Mouse (Mus musculus) MEL (cell line): Measurements from ENCODE around the gene Kcnh6. TPM values are rescaled to one million over a fixed set of nuclear protein-coding genes. Genes with fewer than 3 reads are reported as not detected.
A peak's percentile ranks its signal among the peaks of the same experiment; 100 is the strongest.

Experiments used
- DNase-seq: peaks from one replicate; pipeline ENCODE4 v3.0.0; 2011; ENCODE audit warnings: low read depth, low spot score
- H3K27ac ChIP-seq: 2 replicates; pipeline ENCODE4 v1.5.1; 2012; ENCODE audit warnings: low read depth, mild to moderate bottlenecking, control low read depth, low read length, moderate library complexity; ENCODE audit not compliant: control insufficient read depth
- H3K27me3 ChIP-seq, 2 experiments: fragments of 150-350 bp in 1 of 2; sonication (generic) in 1 of 2; 2 replicates each; pipeline ENCODE4 v1.6.1; 2012; ENCODE audit warnings: low read length in 2 of 2, mild to moderate bottlenecking in 2 of 2, improper control_type of control experiment in 1 of 2, moderate library complexity in 1 of 2; ENCODE audit not compliant: insufficient read depth in 2 of 2, control insufficient read depth in 1 of 2
- H3K36me3 ChIP-seq, 2 experiments: 2 replicates each; pipeline ENCODE4 v1.6.1; 2012 to 2014; ENCODE audit warnings: low read length in 2 of 2, improper control_type of control experiment in 1 of 2, inconsistent platforms in 1 of 2, mild to moderate bottlenecking in 1 of 2; ENCODE audit not compliant: insufficient read depth in 2 of 2, control insufficient read depth in 1 of 2
- H3K4me1 ChIP-seq, 2 experiments: fragments of 150-350 bp in 1 of 2; sonication (generic) in 1 of 2; 2 replicates each; pipeline ENCODE4 v1.6.1; 2012; ENCODE audit warnings: low read length in 2 of 2, improper control_type of control experiment in 1 of 2, mild to moderate bottlenecking in 1 of 2; ENCODE audit not compliant: insufficient read depth in 2 of 2, control insufficient read depth in 1 of 2
- H3K4me3 ChIP-seq, 2 experiments: fragments of 150-350 bp in 1 of 2; sonication (generic) in 1 of 2; 2 replicates each; pipeline ENCODE4 v1.5.1; 2012; ENCODE audit warnings: low read depth in 2 of 2, low read length in 2 of 2, mild to moderate bottlenecking in 2 of 2, moderate library complexity in 2 of 2, control low read depth in 1 of 2, improper control_type of control experiment in 1 of 2; ENCODE audit not compliant: control insufficient read depth in 1 of 2, insufficient read depth in 1 of 2
- H3K79me2 ChIP-seq: 2 replicates; pipeline ENCODE4 v1.6.1; 2012; ENCODE audit warnings: mild to moderate bottlenecking, low read length, moderate library complexity; ENCODE audit not compliant: control insufficient read depth, poor library complexity, insufficient read depth
- H3K9ac ChIP-seq: 2 replicates; pipeline ENCODE4 v1.6.1; 2012; ENCODE audit warnings: low read depth, mild to moderate bottlenecking, control low read depth, low read length, moderate library complexity; ENCODE audit not compliant: control insufficient read depth, poor library complexity, severe bottlenecking
- H3K9me3 ChIP-seq: fragments of 150-350 bp; sonication (generic); replicated peaks from 2 replicates; pipeline ENCODE4 v1.6.1; 2012; ENCODE audit warnings: mild to moderate bottlenecking, low read length, improper control_type of control experiment, moderate library complexity; ENCODE audit not compliant: insufficient read depth
- CHD1 ChIP-seq: IDR thresholded peaks from 2 replicates; pipeline ENCODE4 v1.6.1; 2012; ENCODE audit warnings: low read depth, mild to moderate bottlenecking, inconsistent platforms, low read length, improper control_type of control experiment
- CHD2 ChIP-seq: IDR thresholded peaks from 2 replicates; pipeline ENCODE4 v1.6.1; 2011; ENCODE audit warnings: low read length, improper control_type of control experiment
- CTCF ChIP-seq, 3 experiments: IDR thresholded peaks in 2 of 3; conservative IDR thresholded peaks in 1 of 3; 2 replicates each; pipeline ENCODE4 v1.5.1; 2011 to 2012; ENCODE audit warnings: low read length in 3 of 3, low read depth in 2 of 3, mild to moderate bottlenecking in 2 of 3, improper control_type of control experiment in 1 of 3, inconsistent platforms in 1 of 3, mixed read lengths in 1 of 3, moderate library complexity in 1 of 3; ENCODE audit not compliant: control insufficient read depth in 1 of 3, insufficient read depth in 1 of 3, poor library complexity in 1 of 3, severe bottlenecking in 1 of 3
- E2F4 ChIP-seq: IDR thresholded peaks from 2 replicates; pipeline ENCODE4 v1.6.1; 2011; ENCODE audit warnings: low read depth, low read length, improper control_type of control experiment, borderline replicate concordance
- ELF1 ChIP-seq: IDR thresholded peaks from 2 replicates; pipeline ENCODE4 v1.6.1; 2014; ENCODE audit warnings: low read depth, mild to moderate bottlenecking, inconsistent platforms, low read length, improper control_type of control experiment, moderate library complexity
- EP300 ChIP-seq, 2 experiments: IDR thresholded peaks; 2 replicates each; pipeline ENCODE4 v1.6.1; 2011; ENCODE audit warnings: improper control_type of control experiment in 2 of 2, low read length in 2 of 2, low read depth in 1 of 2, mild to moderate bottlenecking in 1 of 2
- ETS1 ChIP-seq: IDR thresholded peaks from 2 replicates; pipeline ENCODE4 v1.6.1; 2012; ENCODE audit warnings: low read depth, mild to moderate bottlenecking, inconsistent platforms, low read length, improper control_type of control experiment, moderate library complexity
- GABPA ChIP-seq: IDR thresholded peaks from 2 replicates; pipeline ENCODE4 v1.6.1; 2012; ENCODE audit warnings: low read depth, mild to moderate bottlenecking, inconsistent platforms, low read length, improper control_type of control experiment, moderate library complexity
- GATA1 ChIP-seq: IDR thresholded peaks from 2 replicates; pipeline ENCODE4 v1.6.1; 2011; ENCODE audit warnings: low read depth, low read length, improper control_type of control experiment
- HCFC1 ChIP-seq: IDR thresholded peaks from 2 replicates; pipeline ENCODE4 v1.6.1; 2012; ENCODE audit warnings: low read depth, mild to moderate bottlenecking, inconsistent platforms, low read length, improper control_type of control experiment, moderate library complexity
- JUND ChIP-seq: IDR thresholded peaks from 2 replicates; pipeline ENCODE4 v1.6.1; 2011; ENCODE audit warnings: low read depth, mild to moderate bottlenecking, improper control_type of control experiment, low read length
- KAT2A ChIP-seq: conservative IDR thresholded peaks from 2 replicates; pipeline ENCODE4 v1.6.1; 2012; ENCODE audit warnings: low read depth, low read length, improper control_type of control experiment, inconsistent platforms
- MAFK ChIP-seq: IDR thresholded peaks from 2 replicates; pipeline ENCODE4 v1.6.1; 2011; ENCODE audit warnings: low read depth, mild to moderate bottlenecking, low read length, improper control_type of control experiment, borderline replicate concordance
- MAX ChIP-seq: IDR thresholded peaks from 2 replicates; pipeline ENCODE4 v1.6.1; 2011; ENCODE audit warnings: low read length, improper control_type of control experiment
- MAZ ChIP-seq: IDR thresholded peaks from 2 replicates; pipeline ENCODE4 v1.6.1; 2012; ENCODE audit warnings: low read depth, mild to moderate bottlenecking, inconsistent platforms, low read length, improper control_type of control experiment
- MEF2A ChIP-seq: IDR thresholded peaks from 2 replicates; pipeline ENCODE4 v1.6.1; 2014; ENCODE audit warnings: low read depth, mild to moderate bottlenecking, inconsistent platforms, low read length, improper control_type of control experiment; ENCODE audit not compliant: poor library complexity, insufficient replicate concordance, severe bottlenecking; ENCODE audit errors: extremely low read depth
- MXI1 ChIP-seq: IDR thresholded peaks from 2 replicates; pipeline ENCODE4 v1.6.1; 2011; ENCODE audit warnings: mild to moderate bottlenecking, low read depth, low read length, improper control_type of control experiment
- MYB ChIP-seq: IDR thresholded peaks from 2 replicates; pipeline ENCODE4 v1.6.1; 2011; ENCODE audit warnings: mild to moderate bottlenecking, low read depth, low read length, improper control_type of control experiment
- MYC ChIP-seq: IDR thresholded peaks from 2 replicates; pipeline ENCODE4 v1.6.1; 2011; ENCODE audit warnings: low read depth, mild to moderate bottlenecking, low read length, improper control_type of control experiment, moderate library complexity
- NELFE ChIP-seq: IDR thresholded peaks from 2 replicates; pipeline ENCODE4 v1.6.1; 2011; ENCODE audit warnings: low read depth, low read length, improper control_type of control experiment
- NRF1 ChIP-seq: IDR thresholded peaks from 2 replicates; pipeline ENCODE4 v1.6.1; 2014; ENCODE audit warnings: low read depth, mild to moderate bottlenecking, inconsistent platforms, low read length, improper control_type of control experiment, moderate library complexity; ENCODE audit not compliant: poor library complexity, insufficient read depth, severe bottlenecking
- POLR2A ChIP-seq, 2 experiments: IDR thresholded peaks; 2 replicates each; pipeline ENCODE4 v1.6.1; 2011 to 2012; ENCODE audit warnings: low read length in 2 of 2, mild to moderate bottlenecking in 2 of 2, control low read depth in 1 of 2, improper control_type of control experiment in 1 of 2, low read depth in 1 of 2, moderate library complexity in 1 of 2; ENCODE audit not compliant: control insufficient read depth in 1 of 2, insufficient read depth in 1 of 2, poor library complexity in 1 of 2
- POLR2AphosphoS2 ChIP-seq: IDR thresholded peaks from 2 replicates; pipeline ENCODE4 v1.6.1; 2011; ENCODE audit warnings: low read length, improper control_type of control experiment
- POLR2AphosphoS5 ChIP-seq: IDR thresholded peaks from 2 replicates; pipeline ENCODE4 v1.6.1; 2012; ENCODE audit warnings: low read depth, borderline replicate concordance, mild to moderate bottlenecking, inconsistent platforms, low read length, moderate library complexity, mixed read lengths
- RAD21 ChIP-seq: IDR thresholded peaks from 2 replicates; pipeline ENCODE4 v1.6.1; 2011; ENCODE audit warnings: mild to moderate bottlenecking, low read depth, low read length, improper control_type of control experiment
- RCOR1 ChIP-seq: IDR thresholded peaks from 2 replicates; pipeline ENCODE4 v1.6.1; 2012; ENCODE audit warnings: low read depth, mild to moderate bottlenecking, inconsistent platforms, low read length, improper control_type of control experiment
- SIN3A ChIP-seq: IDR thresholded peaks from 2 replicates; pipeline ENCODE4 v1.6.1; 2012; ENCODE audit warnings: low read length, improper control_type of control experiment, inconsistent platforms
- SMC3 ChIP-seq: IDR thresholded peaks from 2 replicates; pipeline ENCODE4 v1.6.1; 2011; ENCODE audit warnings: low read depth, low read length, improper control_type of control experiment
- TAL1 ChIP-seq: IDR thresholded peaks from 2 replicates; pipeline ENCODE4 v1.6.1; 2012; ENCODE audit warnings: mild to moderate bottlenecking, inconsistent platforms, low read length, moderate library complexity, mixed read lengths
- TBP ChIP-seq: IDR thresholded peaks from 2 replicates; pipeline ENCODE4 v1.8.0; 2011; ENCODE audit warnings: low read depth, low read length, improper control_type of control experiment
- TCF12 ChIP-seq: IDR thresholded peaks from 2 replicates; pipeline ENCODE4 v1.6.1; 2014; ENCODE audit warnings: low read depth, mild to moderate bottlenecking, inconsistent platforms, low read length, improper control_type of control experiment, moderate library complexity
- UBTF ChIP-seq: IDR thresholded peaks from 2 replicates; pipeline ENCODE4 v1.6.1; 2012; ENCODE audit warnings: low read depth, mild to moderate bottlenecking, inconsistent platforms, low read length, improper control_type of control experiment, moderate library complexity, borderline replicate concordance; ENCODE audit not compliant: insufficient read depth
- USF1 ChIP-seq: IDR thresholded peaks from 2 replicates; pipeline ENCODE4 v1.6.1; 2014; ENCODE audit warnings: low read depth, mild to moderate bottlenecking, inconsistent platforms, low read length, improper control_type of control experiment, moderate library complexity
- USF2 ChIP-seq, 2 experiments: IDR thresholded peaks; 2 replicates each; pipeline ENCODE4 v1.6.1; 2011 to 2012; ENCODE audit warnings: improper control_type of control experiment in 2 of 2, low read length in 2 of 2, borderline replicate concordance in 1 of 2, inconsistent platforms in 1 of 2, low read depth in 1 of 2, mild to moderate bottlenecking in 1 of 2; ENCODE audit not compliant: insufficient read depth in 1 of 2
- ZC3H11A ChIP-seq: IDR thresholded peaks from 2 replicates; pipeline ENCODE4 v1.6.1; 2012; ENCODE audit warnings: low read depth, mild to moderate bottlenecking, inconsistent platforms, low read length, improper control_type of control experiment
- ZKSCAN1 ChIP-seq: IDR thresholded peaks from 2 replicates; pipeline ENCODE4 v1.6.1; 2012; ENCODE audit warnings: low read depth, mild to moderate bottlenecking, inconsistent platforms, low read length, improper control_type of control experiment, moderate library complexity
- ZMIZ1 ChIP-seq: IDR thresholded peaks from 2 replicates; pipeline ENCODE4 v1.6.1; 2012; ENCODE audit warnings: low read depth, mild to moderate bottlenecking, inconsistent platforms, low read length, improper control_type of control experiment, moderate library complexity
- ZNF384 ChIP-seq: IDR thresholded peaks from 2 replicates; pipeline ENCODE4 v1.6.1; 2012; ENCODE audit warnings: low read depth, mild to moderate bottlenecking, inconsistent platforms, low read length, improper control_type of control experiment
- polyA plus RNA-seq, 2 experiments: library from polyadenylated mRNA; stranded (reverse) in 1 of 2; unstranded in 1 of 2; fragments of >175 nt in 1 of 2; fragments of >200 nt in 1 of 2; gene quantifications; 2 replicates each; pipeline versions ENCODE4 v1.2.1 to v1.2.4; 2012; ENCODE audit warnings: low replicate concordance in 2 of 2, low read depth in 1 of 2; ENCODE audit not compliant: insufficient read length in 2 of 2, insufficient read depth in 1 of 2, missing spikeins in 1 of 2
- total RNA-seq: library from RNA; depleted of rRNA; stranded (reverse); fragments of 300-350 nt; gene quantifications from 2 replicates; pipeline ENCODE4 v1.2.3, GENCODE M21; 2012

Gene Kcnh6
- total and polyA plus RNA-seq, 3 experiments, result 0.04 to 0.07 TPM; not detected in 1

GRCm38 (mm10) chr11:106037418-106037751, 29.5 kb downstream of the Kcnh6 start:
- Histone ChIP-seq H3K4me3 (peak overlapping the region; percentile 81 to 98), H3K36me3 (peaks cover 2 to 50% of the 10 kb centered on the region in 2 experiments; a peak in 3 of 4 replicates), H3K4me1 (peaks cover 22 to 41% of the 10 kb centered on the region in 2 experiments), H3K79me2 (peaks cover 52% of the 10 kb centered on the region), H3K27me3 (no peaks in the 10 kb centered on the region), H3K27ac (peak overlapping the region; percentile 66), H3K9me3 (no peaks in the 10 kb centered on the region), H3K9ac (peak overlapping the region; percentile 91)
- DNase-seq, result peak; percentile 86
- TF ChIP-seq USF1, result no peak
- TF ChIP-seq POLR2AphosphoS5, result no peak
- no peak for TF ChIP-seq HCFC1
- TF ChIP-seq ELF1, result no peak
- 0 out of 2 replicates have a peak, but pooled peaks have one; percentile 23 for TF ChIP-seq ETS1
- TF ChIP-seq EP300 (IDR thresholded peaks at IDR 0.05; ENCODE audit: low read depth in 1 of 2, low read length in 2 of 2), result peak in 1 of 2 experiments; percentile 11; a peak in 1 of 4 replicates
- no peak for TF ChIP-seq USF2 (IDR thresholded peaks at IDR 0.05; ENCODE audit: borderline replicate concordance in 1 of 2, insufficient read depth in 1 of 2, low read depth in 1 of 2, low read length in 2 of 2)
- no peak for TF ChIP-seq ZMIZ1
- TF ChIP-seq NRF1, result no peak
- TF ChIP-seq CHD1, result no peak; the same call in 1 of the 2 replicates
- 0 out of 2 replicates have a peak, but pooled peaks have one; percentile 31 for TF ChIP-seq TCF12
- TF ChIP-seq TBP, result 0 out of 2 replicates have a peak, but pooled peaks have one; percentile 23
- TF ChIP-seq SMC3, result no peak
- TF ChIP-seq ZKSCAN1, result no peak
- no peak for TF ChIP-seq MAX
- TF ChIP-seq ZNF384, result no peak
- TF ChIP-seq GABPA, result no peak
- no peak for TF ChIP-seq MEF2A
- 0 out of 2 replicates have a peak, but pooled peaks have one; percentile 28 for TF ChIP-seq POLR2AphosphoS2
- TF ChIP-seq RAD21, result no peak
- TF ChIP-seq CTCF (IDR thresholded peaks at IDR 0.05 in 2 of 3, conservative IDR thresholded peaks at IDR 0.05 in 1 of 3; ENCODE audit: control insufficient read depth in 1 of 3, insufficient read depth in 1 of 3, low read depth in 2 of 3, low read length in 3 of 3, poor library complexity in 1 of 3, severe bottlenecking in 1 of 3), result no peak
- no peak for TF ChIP-seq POLR2A (IDR thresholded peaks at IDR 0.05; ENCODE audit: control insufficient read depth in 1 of 2, insufficient read depth in 1 of 2, low read depth in 1 of 2, low read length in 2 of 2, poor library complexity in 1 of 2)
- no peak for TF ChIP-seq ZC3H11A
- no peak for TF ChIP-seq E2F4
- no peak for TF ChIP-seq JUND
- no peak for TF ChIP-seq MAFK
- TF ChIP-seq NELFE, result no peak
- TF ChIP-seq UBTF, result no peak
- no peak for TF ChIP-seq RCOR1
- TF ChIP-seq CHD2, result peak; percentile 81
- no peak for TF ChIP-seq TAL1
- TF ChIP-seq MAZ, result peak; percentile 55; the same call in 1 of the 2 replicates
- no peak for TF ChIP-seq KAT2A
- TF ChIP-seq SIN3A, result no peak; the same call in 1 of the 2 replicates
- no peak for TF ChIP-seq MYC
- no peak for TF ChIP-seq MYB
- peak; percentile 8 for TF ChIP-seq MXI1
- 0 out of 2 replicates have a peak, but pooled peaks have one; percentile 22 for TF ChIP-seq GATA1
